Mouse (Mus musculus) Muller cell, postnatal 12 days (primary cell): ENCODE measurements at regions not wholly inside any gene's neighbourhood (a gene's known extent, or its start where the extent isn't known, plus 50 kb on each side); places are given as distances from the start of the nearest gene placed in this dataset.
"Not testable (repeated sequence)": the region's sequence is repeated elsewhere in the genome, so short reads cannot be mapped to it uniquely, and the experiment has no call there.

Experiments
- DNase-seq: peaks from one replicate; pipeline ENCODE4 v3.0.0-alpha.2; 2015; ENCODE audit errors: inconsistent ontology term

GRCm38 (mm10) chr11:28216316-28216715 is 123.4 kb downstream of the Gm6685 start:
- DNase-seq = peak; percentile 62

DNA sequence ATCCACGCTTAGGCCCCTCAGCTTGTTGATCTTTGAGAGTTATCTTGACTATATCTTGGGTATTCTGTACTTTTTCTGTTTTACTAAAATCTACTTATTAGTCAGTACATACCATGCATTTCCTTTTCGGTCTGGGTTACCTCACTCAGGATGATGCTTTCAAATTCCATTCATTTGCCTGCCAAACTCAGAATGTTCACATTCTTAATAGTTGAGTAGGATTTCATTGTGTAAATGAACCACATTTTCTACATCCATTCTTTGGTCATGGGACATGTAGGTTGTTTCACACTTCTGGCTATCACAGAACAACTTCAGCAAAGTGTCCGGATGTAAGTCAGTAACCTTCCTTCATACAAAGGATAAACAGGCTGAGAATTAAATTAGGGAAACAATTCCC is 126.1 kb downstream of the Gm6685 start:
- DNase-seq = peak; percentile 73

GRCm38 (mm10) chr11:28202150-28202549 is 137.5 kb downstream of the Gm6685 start:
- DNase-seq = no peak

- no peak for DNase-seq
Measured at GRCm38 (mm10) chr11:28188119-28188518, 151.5 kb downstream of the Gm6685 start.

GRCm38 (mm10) chr11:28187441-28187840 is 152.2 kb downstream of the Gm6685 start:
- DNase-seq = not testable (repeated sequence)

DNA sequence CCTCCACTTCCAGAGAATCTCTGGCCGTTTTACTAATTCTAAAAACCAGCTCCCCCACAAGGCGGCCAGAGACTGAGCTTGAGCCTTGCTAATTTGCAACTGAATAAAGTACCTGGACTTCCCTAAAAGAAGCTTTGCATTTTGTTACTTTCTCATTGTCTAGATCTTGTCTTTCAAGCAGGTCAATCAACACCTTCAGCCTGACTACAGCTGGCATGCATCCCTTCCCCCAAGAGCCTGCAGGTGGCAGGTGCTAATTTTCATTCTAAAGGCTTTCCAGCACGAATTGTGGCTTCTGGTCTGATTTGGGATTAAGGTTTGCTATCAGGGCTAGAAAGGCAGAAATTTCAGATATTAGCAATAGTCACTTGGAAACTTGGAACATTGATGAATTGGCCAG is 168.4 kb downstream of the Gm6685 start:
- no peak for DNase-seq

DNA sequence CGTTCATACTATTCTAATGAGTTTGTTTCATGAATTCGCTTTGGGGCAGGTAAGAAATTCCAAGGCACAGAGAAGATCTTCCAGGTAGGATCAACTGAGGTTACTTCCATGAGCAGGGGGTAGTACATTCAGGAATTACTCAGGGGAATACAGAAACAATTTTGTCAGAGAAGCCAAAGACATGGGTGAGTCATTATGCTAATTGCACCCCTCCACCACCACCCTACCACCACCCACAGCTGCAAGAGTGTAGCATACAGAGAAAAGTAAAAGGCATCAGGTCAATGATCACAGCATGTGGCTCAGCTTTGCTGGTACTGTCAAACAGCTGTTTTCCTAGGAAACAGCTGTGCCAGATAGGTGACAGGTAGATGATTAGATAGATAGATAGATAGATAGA is 187.2 kb downstream of the Gm6685 start:
- no peak for DNase-seq
